Mouse (Mus musculus) midbrain, postnatal 0 days (tissue): Measurements from ENCODE around the gene Kdm7a. TPM values are rescaled to one million over a fixed set of nuclear protein-coding genes. Genes with fewer than 3 reads are reported as not detected.

Source experiments
- ATAC-seq: fragments of 200-750 bp; cut with Nextera tagmentation; 2 replicates; pipeline ENCODE4 v1.8.0; 2017; ENCODE audit warnings: moderate number of reproducible peaks, mild to moderate bottlenecking, moderate TSS enrichment, moderate library complexity; ENCODE audit not compliant: low FRiP score
- DNase-seq: peaks from one replicate; pipeline ENCODE4 v3.0.0-alpha.2; 2015; ENCODE audit warnings: low spot score
- H3K27ac ChIP-seq: fragments of 300-500 bp; sonication (generic); 2 replicates; pipeline ENCODE4 v1.5.1; 2014; ENCODE audit warnings: low read depth, mild to moderate bottlenecking, low read length, mixed read lengths
- H3K27me3 ChIP-seq: fragments of 300-500 bp; sonication (generic); 2 replicates; pipeline ENCODE4 v1.6.1; 2014; ENCODE audit warnings: low read length, control low read depth, mixed read lengths; ENCODE audit not compliant: insufficient read depth
- H3K36me3 ChIP-seq: fragments of 300-500 bp; sonication (generic); 2 replicates; pipeline ENCODE4 v1.6.1; 2014; ENCODE audit warnings: low read length, control low read depth, mixed read lengths; ENCODE audit not compliant: insufficient read depth
- H3K4me1 ChIP-seq: fragments of 300-500 bp; sonication (generic); 2 replicates; pipeline ENCODE4 v1.6.1; 2014; ENCODE audit warnings: mild to moderate bottlenecking, control low read depth, antibody characterized with exemption, low read length, mixed read lengths; ENCODE audit not compliant: insufficient read depth
- H3K4me2 ChIP-seq: fragments of 300-500 bp; sonication (generic); 2 replicates; pipeline ENCODE4 v1.6.1; 2014; ENCODE audit warnings: low read depth, mild to moderate bottlenecking, low read length, mixed read lengths; ENCODE audit not compliant: poor library complexity, severe bottlenecking
- H3K4me3 ChIP-seq: fragments of 300-500 bp; sonication (generic); 2 replicates; pipeline ENCODE4 v1.5.1; 2014; ENCODE audit warnings: low read depth, mild to moderate bottlenecking, low read length, moderate library complexity
- H3K9ac ChIP-seq: fragments of 300-500 bp; sonication (generic); replicated peaks from 2 replicates; pipeline ENCODE4 v1.6.1; 2014; ENCODE audit warnings: mild to moderate bottlenecking, low read length, moderate library complexity, mixed read lengths; ENCODE audit not compliant: poor library complexity, severe bottlenecking
- H3K9me3 ChIP-seq: fragments of 300-500 bp; sonication (generic); 2 replicates; pipeline ENCODE4 v1.6.1; 2016; ENCODE audit warnings: low read length, control low read depth
- CTCF ChIP-seq: IDR thresholded peaks from 2 replicates; pipeline ENCODE4 v1.5.1; 2016; ENCODE audit warnings: antibody characterized with exemption, mild to moderate bottlenecking
- WGBS: fragments of 180-500 bp; shearing (Covaris S2); extraction: QIAGEN DNeasy Blood & Tissue Kit; methylation state at CpG from one replicate; pipeline ENCODE4 v1.1.7; 2014; 5-methylcytosine and 5-hydroxymethylcytosine counted together
- polyA plus RNA-seq: library from polyadenylated mRNA; unstranded; fragments of >200 nt; fragmentation: Nextera tagmentation; extraction: Ambion mirVana; gene quantifications from 2 replicates; pipeline ENCODE4 v1.2.1, GENCODE M21; 2015
- total RNA-seq: library from RNA; depleted of rRNA; stranded (reverse); fragments of >200 nt; gene quantifications from 2 replicates; pipeline ENCODE4 v1.2.3, GENCODE M21; 2014

The Kdm7a gene
- total and polyA plus RNA-seq, 2 experiments from 2014 or later: 1.5 to 5.4 TPM

DNA sequence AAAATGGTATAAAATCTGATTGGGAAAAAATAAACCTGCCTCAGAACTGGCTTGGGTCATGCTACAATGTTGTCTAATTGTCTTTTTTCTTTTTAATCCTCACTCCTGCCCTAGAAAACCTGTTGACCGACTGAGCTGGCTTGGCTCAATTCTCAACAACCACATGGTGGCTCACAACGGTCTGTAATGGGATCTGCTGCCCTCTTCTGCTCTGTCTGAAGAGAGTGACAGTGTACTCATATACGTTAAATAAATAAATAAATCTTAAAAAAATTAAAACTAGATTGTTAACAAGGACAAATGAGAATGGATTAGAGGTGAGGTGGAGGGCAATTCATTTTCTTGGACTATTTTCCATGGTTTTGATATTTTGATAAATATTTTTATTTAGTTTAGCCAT is 85.9 kb downstream of the Kdm7a start:
- DNase-seq (no peak), ATAC-seq (no peak)
- H3K9me3 ChIP-seq: no peaks in the 10 kb centered on the region
- no peak overlapping the region for H3K4me2 ChIP-seq
- no peaks in the 10 kb centered on the region for H3K4me1 ChIP-seq
- peak; percentile 55 for TF ChIP-seq CTCF
- H3K9ac ChIP-seq: no peak overlapping the region
- no peak overlapping the region for H3K27ac ChIP-seq
- H3K27me3 ChIP-seq: 0 out of 2 replicates have a peak, but pooled peaks cover 17% of the 10 kb centered on the region
- 57% methylated on average over 3 of the region's 3 CpGs for WGBS
- H3K36me3 ChIP-seq: no peaks in the 10 kb centered on the region
- H3K4me3 ChIP-seq: no peak overlapping the region

DNA sequence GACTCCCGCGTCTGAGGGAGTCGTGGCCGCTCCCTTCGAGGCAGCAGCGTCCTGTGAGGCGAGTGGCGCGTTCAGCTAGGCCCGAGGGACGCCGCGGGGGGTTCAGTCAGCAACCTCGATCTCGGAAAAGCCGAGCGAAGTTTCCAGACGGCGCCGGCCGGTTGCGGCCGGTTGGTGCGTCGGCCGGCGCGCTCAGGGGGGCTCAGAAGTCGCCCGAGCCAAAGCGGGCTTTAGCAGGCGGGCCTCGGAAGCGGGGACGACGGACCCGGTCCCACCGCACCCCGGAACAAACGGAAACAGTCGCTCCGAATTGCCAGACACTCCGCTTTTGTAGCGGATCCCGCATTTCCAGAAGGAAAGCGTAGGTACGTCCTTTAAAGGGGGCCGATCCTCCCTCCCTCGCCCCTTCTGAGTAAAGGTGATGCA is 88.1 kb downstream of the Kdm7a start:
- Histone ChIP-seq H3K9ac (peak overlapping the region; percentile 61; the same call in 1 of the 2 replicates), H3K27ac (no peak overlapping the region), H3K4me1 (no peaks in the 10 kb centered on the region), H3K27me3 (0 out of 2 replicates have a peak, but pooled peaks cover 17% of the 10 kb centered on the region), H3K4me2 (peak overlapping the region; percentile 73), H3K36me3 (no peaks in the 10 kb centered on the region), H3K9me3 (no peaks in the 10 kb centered on the region), H3K4me3 (peak overlapping the region; percentile 66)
- TF ChIP-seq CTCF: no peak
- DNase-seq: peak; percentile 29
- ATAC-seq: peak; percentile 45; the same call in 1 of the 2 replicates
- 14% methylated on average over 44 of the region's 49 CpGs for WGBS

- Histone ChIP-seq H3K36me3 (no peaks in the 10 kb centered on the region), H3K9ac (peak within 1 kb of the TSS; percentile 61), H3K4me2 (peak within 1 kb of the TSS; percentile 73), H3K4me1 (no peaks in the 10 kb centered on the region), H3K9me3 (no peaks in the 10 kb centered on the region), H3K27me3 (0 out of 2 replicates have a peak, but pooled peaks cover 17% of the 10 kb centered on the region), H3K4me3 (peak within 1 kb of the TSS; percentile 66), H3K27ac (0 out of 2 replicates have a peak within 1 kb of the TSS, but pooled peaks have one; percentile 12)
- TF ChIP-seq CTCF: no peak
- WGBS: 3% methylated on average over 91 of the region's 101 CpGs
- DNase-seq: peak; percentile 47
- peak; percentile 77 for ATAC-seq
These were observed 88.8 kb downstream of the Kdm7a start, which contains the start of gene Parp12 for GRCm38 (mm10) chr6:39117584-39118455. TSS of gene Parp12 (minus strand) at chr6:39118349.

GRCm38 (mm10) chr6:39115438-39115837 is 91.2 kb downstream of the Kdm7a start:
- ATAC-seq: no peak

GRCm38 (mm10) chr6:39113141-39113540 is 93.4 kb downstream of the Kdm7a start:
- no peak for ATAC-seq
- H3K4me3 ChIP-seq: no peak overlapping the region
- no peaks in the 10 kb centered on the region for H3K9me3 ChIP-seq
- DNase-seq: no peak
- no peak for TF ChIP-seq CTCF
- WGBS: 77% methylated on average over 3 of the region's 3 CpGs
- 0 out of 2 replicates have a peak, but pooled peaks cover 17% of the 10 kb centered on the region for H3K27me3 ChIP-seq
- no peak overlapping the region for H3K9ac ChIP-seq
- H3K27ac ChIP-seq: no peak overlapping the region
- H3K4me1 ChIP-seq: no peaks in the 10 kb centered on the region
- H3K4me2 ChIP-seq: no peak overlapping the region
- H3K36me3 ChIP-seq: no peaks in the 10 kb centered on the region

More at GRCm38 (mm10) chr6:39115438-39115837, 91.2 kb downstream of the Kdm7a start:
- H3K27me3 ChIP-seq: 0 out of 2 replicates have a peak, but pooled peaks cover 17% of the 10 kb centered on the region
- H3K9me3 ChIP-seq: no peaks in the 10 kb centered on the region
- TF ChIP-seq CTCF: no peak
- no peak overlapping the region for H3K4me3 ChIP-seq
- no peak overlapping the region for H3K9ac ChIP-seq
- H3K4me1 ChIP-seq: no peaks in the 10 kb centered on the region
- 82% methylated on average over 1 of the region's 1 CpGs for WGBS
- H3K4me2 ChIP-seq: no peak overlapping the region
- no peaks in the 10 kb centered on the region for H3K36me3 ChIP-seq
- DNase-seq: no peak
- no peak overlapping the region for H3K27ac ChIP-seq

DNA sequence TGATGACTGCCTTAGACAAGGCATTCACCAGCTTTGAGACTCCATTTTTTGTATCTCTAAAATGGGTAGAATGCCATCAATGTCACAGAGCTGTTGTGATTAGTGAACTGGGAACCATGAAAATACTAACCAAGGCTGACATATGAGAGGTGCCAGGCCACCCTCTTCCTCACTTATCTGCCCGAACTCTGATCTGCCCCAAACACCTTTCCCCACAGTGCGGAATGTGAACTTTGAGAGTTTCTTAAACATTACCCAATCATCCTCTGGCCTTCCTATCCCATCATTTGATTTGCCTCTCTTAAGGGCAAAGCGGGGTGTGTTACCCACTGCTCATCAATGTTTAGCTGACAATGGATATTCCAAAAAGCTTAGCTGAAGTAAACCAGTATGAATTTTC is 93.9 kb downstream of the Kdm7a start:
- Histone ChIP-seq H3K9me3 (no peaks in the 10 kb centered on the region), H3K27me3 (0 out of 2 replicates have a peak, but pooled peaks cover 16% of the 10 kb centered on the region), H3K4me3 (no peak overlapping the region), H3K4me2 (no peak overlapping the region), H3K36me3 (no peaks in the 10 kb centered on the region), H3K27ac (no peak overlapping the region), H3K4me1 (no peaks in the 10 kb centered on the region), H3K9ac (no peak overlapping the region)
- 95% methylated on average over 3 of the region's 3 CpGs for WGBS
- no peak for TF ChIP-seq CTCF
- no peak for ATAC-seq
- no peak for DNase-seq
